Mouse (Mus musculus) midbrain, embryonic 11.5 days (tissue): Measurements from ENCODE around the gene Pik3cb. TPM values are rescaled to one million over a fixed set of nuclear protein-coding genes. Genes with fewer than 3 reads are reported as not detected.
A peak's percentile ranks its signal among the peaks of the same experiment; 100 is the strongest.

Experiments used
- ATAC-seq: fragments of 200-750 bp; cut with Nextera tagmentation; 2 replicates; pipeline ENCODE4 v1.8.0; 2017; ENCODE audit warnings: moderate TSS enrichment, moderate library complexity; ENCODE audit not compliant: low FRiP score
- DNase-seq: peaks from one replicate; pipeline ENCODE4 v3.0.0; 2015; ENCODE audit warnings: low spot score; ENCODE audit errors: missing footprints
- H3K27ac ChIP-seq: fragments of 300-500 bp; sonication (generic); 2 replicates; pipeline ENCODE4 v1.5.1; 2014; ENCODE audit warnings: low read depth, low read length
- H3K27me3 ChIP-seq: fragments of 300-500 bp; sonication (generic); 2 replicates; pipeline ENCODE4 v1.6.1; 2014; ENCODE audit warnings: mild to moderate bottlenecking, low read length, moderate library complexity, mixed read lengths; ENCODE audit not compliant: control insufficient read depth, insufficient read depth
- H3K36me3 ChIP-seq: fragments of 300-500 bp; sonication (generic); 2 replicates; pipeline ENCODE4 v1.6.1; 2014; ENCODE audit warnings: mild to moderate bottlenecking, low read length, moderate library complexity, mixed read lengths; ENCODE audit not compliant: control insufficient read depth, insufficient read depth
- H3K4me1 ChIP-seq: fragments of 300-500 bp; sonication (generic); 2 replicates; pipeline ENCODE4 v1.6.1; 2014; ENCODE audit warnings: low read length; ENCODE audit not compliant: control insufficient read depth, insufficient read depth
- H3K4me2 ChIP-seq: fragments of 300-500 bp; sonication (generic); 2 replicates; pipeline ENCODE4 v1.6.1; 2014; ENCODE audit warnings: mild to moderate bottlenecking, moderate library complexity
- H3K4me3 ChIP-seq: fragments of 300-500 bp; sonication (generic); 2 replicates; pipeline ENCODE4 v1.5.1; 2014; ENCODE audit warnings: low read depth, low read length
- H3K9ac ChIP-seq: fragments of 300-500 bp; sonication (generic); 2 replicates; pipeline ENCODE4 v1.6.1; 2014; ENCODE audit warnings: low read length
- H3K9me3 ChIP-seq: fragments of 300-500 bp; sonication (generic); 2 replicates; pipeline ENCODE4 v1.6.1; 2016; ENCODE audit warnings: low read length; ENCODE audit not compliant: control insufficient read depth
- WGBS: fragments of 180-500 bp; shearing (Covaris S2); extraction: QIAGEN DNeasy Blood & Tissue Kit; methylation state at CpG from one replicate; pipeline ENCODE4 v1.1.7; 2014; 5-methylcytosine and 5-hydroxymethylcytosine counted together
- polyA plus RNA-seq: library from polyadenylated mRNA; unstranded; fragments of >200 nt; fragmentation: Nextera tagmentation; extraction: Ambion mirVana; gene quantifications from 2 replicates; pipeline ENCODE4 v1.2.1, GENCODE M21; 2014

Gene Pik3cb
- polyA plus RNA-seq, 1 experiment from 2014 or later, result 1.1 TPM

DNA sequence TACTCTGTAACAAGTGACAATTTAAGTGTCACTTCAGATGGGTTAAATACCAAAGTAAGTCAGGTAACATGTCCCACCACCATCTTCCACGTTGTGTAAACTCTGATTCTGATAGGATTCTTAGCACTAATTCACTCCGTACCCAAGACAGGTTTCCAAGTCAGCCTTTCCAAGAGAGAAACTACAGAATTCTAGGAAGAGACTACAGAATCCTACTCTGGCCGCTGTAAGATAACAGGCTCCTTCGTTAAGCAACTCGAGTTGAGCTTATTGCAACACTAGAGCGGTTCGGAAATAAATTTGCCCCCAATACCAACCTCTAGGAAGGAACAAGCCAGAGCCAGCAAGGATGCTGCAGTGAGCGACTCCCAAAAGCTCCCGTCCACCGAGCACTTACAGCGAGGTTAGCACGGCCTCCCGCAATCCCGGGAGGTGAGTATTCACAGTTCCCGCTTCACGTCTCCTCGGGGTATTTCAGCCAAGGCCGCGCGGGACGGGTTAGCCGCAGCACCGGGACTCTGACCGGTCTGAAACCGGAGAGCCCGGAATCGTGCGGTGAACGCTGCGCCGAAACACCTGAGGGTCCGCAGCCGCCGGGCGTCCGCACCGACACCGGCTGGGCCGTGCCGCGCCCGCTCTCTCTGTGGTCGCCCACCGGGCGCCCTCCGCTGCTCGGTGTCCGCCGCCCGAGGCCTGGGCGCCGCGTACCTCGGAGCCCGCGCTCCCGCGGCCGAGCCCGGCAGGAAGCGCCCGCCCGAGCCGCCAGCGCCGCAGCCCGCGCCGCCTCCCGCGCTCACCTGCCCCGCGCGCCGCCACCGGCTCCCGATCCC, 1.0 kb downstream of the Pik3cb start:
- ATAC-seq (peak; percentile 85; the same call in 1 of the 2 replicates), DNase-seq (peak; percentile 96)
- Histone ChIP-seq H3K4me2 (peak overlapping the region; percentile 72), H3K4me3 (peak overlapping the region; percentile 89), H3K9ac (peak overlapping the region; percentile 83), H3K4me1 (peaks cover 6% of the 10 kb centered on the region; the same call in 1 of the 2 replicates), H3K9me3 (no peaks in the 10 kb centered on the region), H3K36me3 (no peaks in the 10 kb centered on the region), H3K27me3 (peaks cover 2% of the 10 kb centered on the region; the same call in 1 of the 2 replicates), H3K27ac (peak overlapping the region; percentile 50; the same call in 1 of the 2 replicates)
- whole genome bisulfite sequencing, result under 1% methylated on average over 70 of the region's 77 CpGs

DNA sequence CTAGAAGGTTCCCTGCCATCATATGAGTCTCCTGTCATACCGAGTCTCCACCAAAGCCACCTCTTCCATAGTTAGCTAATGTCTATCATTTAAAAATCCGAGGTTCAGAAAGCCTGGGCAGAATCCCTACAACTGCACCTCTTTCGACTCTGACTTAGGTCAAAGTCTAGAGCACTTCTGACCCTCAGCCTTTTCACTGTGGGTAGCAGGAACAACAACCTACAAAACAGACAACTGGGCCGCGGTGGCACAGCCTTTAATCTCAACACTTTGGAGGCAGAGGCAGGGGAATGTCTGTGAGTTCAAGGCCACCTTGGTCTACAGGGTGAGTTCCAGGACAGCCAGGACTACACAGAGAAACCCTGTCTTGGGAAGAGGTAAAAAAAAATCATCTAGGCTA, 3.1 kb downstream of the Pik3cb start:
- no peak overlapping the region for H3K9ac ChIP-seq
- WGBS, result 81% methylated on average over 5 of the region's 5 CpGs
- ATAC-seq (no peak), DNase-seq (no peak)
- peaks cover 2% of the 10 kb centered on the region; the same call in 1 of the 2 replicates for H3K27me3 ChIP-seq
- no peak overlapping the region for H3K4me2 ChIP-seq
- no peaks in the 10 kb centered on the region for H3K9me3 ChIP-seq
- H3K27ac ChIP-seq, result no peak overlapping the region
- H3K36me3 ChIP-seq, result no peaks in the 10 kb centered on the region
- no peak overlapping the region for H3K4me3 ChIP-seq
- H3K4me1 ChIP-seq, result peaks cover 6% of the 10 kb centered on the region; the same call in 1 of the 2 replicates

DNA sequence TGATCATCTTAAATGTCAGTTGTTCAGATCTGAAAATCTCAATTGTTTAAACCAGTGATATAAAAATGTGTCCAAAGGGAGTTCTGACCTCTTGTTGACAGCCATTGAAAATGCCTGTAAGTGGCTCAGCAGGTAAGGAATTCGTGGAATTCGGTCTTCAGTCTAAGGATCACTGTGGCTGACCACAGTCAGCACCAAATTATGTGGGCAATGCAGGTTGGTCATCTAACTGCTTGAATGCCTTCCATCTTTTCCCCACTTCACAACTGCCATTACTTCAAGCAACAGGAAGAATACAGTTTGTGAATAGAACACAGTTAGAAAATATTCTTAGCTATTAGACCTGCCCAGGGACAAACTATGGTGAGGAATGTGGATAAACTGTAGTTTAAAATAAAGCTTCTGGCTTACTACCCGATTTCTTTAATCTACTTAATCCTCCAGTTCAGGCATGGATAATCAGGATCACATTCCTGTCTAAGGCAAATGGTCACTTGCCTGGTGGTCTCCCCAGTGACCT, 8.4 kb downstream of the Pik3cb start:
- no peak overlapping the region for H3K4me2 ChIP-seq
- 33% methylated on average over 3 of the region's 3 CpGs for WGBS
- H3K36me3 ChIP-seq, result no peaks in the 10 kb centered on the region
- DNase-seq (no peak), ATAC-seq (no peak)
- no peak overlapping the region for H3K27ac ChIP-seq
- H3K4me1 ChIP-seq, result no peaks in the 10 kb centered on the region
- no peak overlapping the region for H3K9ac ChIP-seq
- no peaks in the 10 kb centered on the region for H3K27me3 ChIP-seq
- no peak overlapping the region for H3K4me3 ChIP-seq
- H3K9me3 ChIP-seq, result no peaks in the 10 kb centered on the region

- H3K9me3 ChIP-seq, result no peaks in the 10 kb centered on the region
- WGBS, result 91% methylated on average over 4 of the region's 4 CpGs
- H3K27ac ChIP-seq, result no peak overlapping the region
Measured at GRCm38 (mm10) chr9:99131119-99131518, 9.3 kb downstream of the Pik3cb start.

DNA sequence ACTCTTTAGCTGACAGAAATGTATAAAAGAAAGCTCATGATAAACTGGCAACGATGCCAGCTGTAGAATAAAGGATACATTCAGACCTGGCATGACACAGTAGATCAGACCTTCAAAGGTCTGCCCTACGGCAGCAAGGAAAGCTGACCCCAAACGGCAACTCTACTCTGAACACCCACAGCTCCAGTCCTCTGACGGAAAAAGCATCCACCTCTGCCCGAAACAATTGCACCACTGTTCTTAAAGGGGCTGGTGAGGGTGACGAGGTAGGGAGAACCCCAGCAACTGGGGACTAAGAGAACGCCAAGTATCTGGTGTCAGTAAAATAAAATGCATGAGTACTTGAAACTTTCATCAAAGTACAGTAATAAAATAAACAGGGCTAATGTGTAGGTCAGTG, 12.8 kb downstream of the Pik3cb start:
- ATAC-seq (no peak), DNase-seq (no peak)
- WGBS, result 86% methylated on average over 7 of the region's 7 CpGs
- Histone ChIP-seq H3K4me3 (no peak overlapping the region), H3K9me3 (no peaks in the 10 kb centered on the region), H3K36me3 (no peaks in the 10 kb centered on the region), H3K4me1 (no peaks in the 10 kb centered on the region), H3K27me3 (no peaks in the 10 kb centered on the region), H3K27ac (no peak overlapping the region), H3K4me2 (no peak overlapping the region), H3K9ac (no peak overlapping the region)

More at GRCm38 (mm10) chr9:99131119-99131518, 9.3 kb downstream of the Pik3cb start:
- H3K4me1 ChIP-seq, result no peaks in the 10 kb centered on the region
- DNase-seq (no peak), ATAC-seq (no peak)
- H3K27me3 ChIP-seq, result no peaks in the 10 kb centered on the region
- H3K36me3 ChIP-seq, result no peaks in the 10 kb centered on the region
- H3K4me2 ChIP-seq, result no peak overlapping the region
- no peak overlapping the region for H3K4me3 ChIP-seq
- no peak overlapping the region for H3K9ac ChIP-seq

GRCm38 (mm10) chr9:99122749-99123148, 17.7 kb downstream of the Pik3cb start:
- Histone ChIP-seq H3K4me1 (no peaks in the 10 kb centered on the region), H3K27ac (no peak overlapping the region), H3K27me3 (no peaks in the 10 kb centered on the region), H3K36me3 (no peaks in the 10 kb centered on the region), H3K9ac (no peak overlapping the region), H3K9me3 (no peaks in the 10 kb centered on the region), H3K4me3 (no peak overlapping the region), H3K4me2 (no peak overlapping the region)
- ATAC-seq (no peak), DNase-seq (no peak)
- 88% methylated on average over 4 of the region's 4 CpGs for WGBS

DNA sequence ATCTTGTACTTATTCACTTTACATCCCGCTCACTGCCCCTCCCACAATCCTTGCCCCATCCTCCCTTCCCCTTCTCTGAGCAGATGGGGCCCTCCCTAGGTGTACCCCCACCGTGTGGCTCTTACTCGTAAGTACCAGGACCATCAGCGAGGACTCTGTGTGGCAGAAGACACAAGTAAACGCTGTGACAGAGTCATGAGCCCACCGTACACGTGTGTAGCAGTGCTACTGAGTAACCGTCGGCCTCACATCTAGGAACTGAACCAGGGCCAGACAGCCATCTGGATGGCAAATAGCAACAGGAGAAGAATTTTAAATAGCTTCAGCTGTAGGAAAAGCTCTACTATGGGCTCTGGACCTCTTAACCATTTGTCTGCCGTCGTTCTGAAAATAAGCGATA, 28.0 kb downstream of the Pik3cb start:
- Histone ChIP-seq H3K4me1 (peaks cover 3% of the 10 kb centered on the region), H3K27ac (no peak overlapping the region), H3K4me3 (no peak overlapping the region), H3K4me2 (no peak overlapping the region), H3K27me3 (no peaks in the 10 kb centered on the region), H3K36me3 (no peaks in the 10 kb centered on the region), H3K9me3 (no peaks in the 10 kb centered on the region), H3K9ac (no peak overlapping the region)
- no peak for DNase-seq
- 85% methylated on average over 12 of the region's 12 CpGs for WGBS
- no peak for ATAC-seq

DNA sequence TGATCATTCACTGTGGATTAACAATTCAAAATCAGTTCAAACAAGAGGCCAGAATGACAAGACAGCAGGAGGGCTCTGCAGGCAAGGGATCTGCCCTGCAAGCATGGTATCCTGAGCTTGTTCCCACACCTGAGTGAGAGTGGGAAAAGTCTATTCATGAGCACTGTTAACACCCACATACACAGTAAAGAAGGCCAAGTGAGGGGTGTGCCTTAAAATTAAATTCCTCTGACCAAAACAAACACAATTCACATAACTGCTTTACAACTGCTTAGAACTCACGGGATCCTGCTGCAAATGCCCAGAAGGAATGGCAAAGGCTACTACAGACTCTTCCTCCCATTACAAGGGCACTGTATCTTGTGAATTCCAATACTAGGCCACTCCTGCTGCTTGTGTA, 29.3 kb downstream of the Pik3cb start:
- ATAC-seq (no peak), DNase-seq (no peak)
- H3K4me1 ChIP-seq, result peaks cover 3% of the 10 kb centered on the region
- no peaks in the 10 kb centered on the region for H3K36me3 ChIP-seq
- no peaks in the 10 kb centered on the region for H3K27me3 ChIP-seq
- no peak overlapping the region for H3K4me3 ChIP-seq
- no peak overlapping the region for H3K27ac ChIP-seq
- H3K9ac ChIP-seq, result no peak overlapping the region
- H3K9me3 ChIP-seq, result no peaks in the 10 kb centered on the region
- 59% methylated on average over 1 of the region's 1 CpGs for WGBS
- H3K4me2 ChIP-seq, result no peak overlapping the region

DNA sequence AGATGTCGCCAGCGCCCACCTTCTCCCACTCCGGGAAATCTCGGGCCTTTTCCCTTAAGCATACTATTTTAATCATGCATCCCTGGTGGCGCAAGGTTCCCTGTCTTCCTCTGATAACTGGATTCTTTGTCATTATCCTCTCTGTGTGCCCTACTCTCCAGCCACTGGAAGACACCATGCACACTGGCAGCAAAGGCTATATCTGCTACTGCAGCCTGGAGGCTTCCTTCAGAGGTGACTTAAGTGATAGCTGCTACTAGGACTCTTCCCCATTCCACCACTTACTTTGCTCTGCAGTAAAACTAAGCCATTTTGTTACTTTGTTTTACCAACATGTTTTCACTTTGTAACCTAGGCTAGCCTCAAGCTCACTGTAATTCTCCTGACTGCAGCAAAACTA, 30.2 kb downstream of the Pik3cb start:
- Histone ChIP-seq H3K9me3 (no peaks in the 10 kb centered on the region), H3K4me3 (no peak overlapping the region), H3K9ac (no peak overlapping the region), H3K4me2 (no peak overlapping the region), H3K36me3 (0 out of 2 replicates have a peak, but pooled peaks cover 4% of the 10 kb centered on the region), H3K4me1 (peaks cover 3% of the 10 kb centered on the region), H3K27ac (no peak overlapping the region), H3K27me3 (no peaks in the 10 kb centered on the region)
- DNase-seq, result no peak
- no peak for ATAC-seq
- WGBS, result 47% methylated on average over 5 of the region's 5 CpGs
